Mouse (Mus musculus) cerebellum, adult 2 months (tissue): Measurements from ENCODE around the gene Frem2.

ENCODE experiments used
- CTCF ChIP-seq: fragments of 200-500 bp; IDR thresholded peaks from 2 replicates; pipeline ENCODE4 v1.5.1; 2011; ENCODE audit warnings: low read depth, mild to moderate bottlenecking, control low read depth, low read length, moderate library complexity, borderline replicate concordance; ENCODE audit not compliant: insufficient read depth
- POLR2A ChIP-seq: fragments of 200-500 bp; IDR thresholded peaks from 2 replicates; pipeline ENCODE4 v1.6.1; 2011; ENCODE audit warnings: low read length, control low read depth, borderline replicate concordance; ENCODE audit not compliant: insufficient read depth

DNA sequence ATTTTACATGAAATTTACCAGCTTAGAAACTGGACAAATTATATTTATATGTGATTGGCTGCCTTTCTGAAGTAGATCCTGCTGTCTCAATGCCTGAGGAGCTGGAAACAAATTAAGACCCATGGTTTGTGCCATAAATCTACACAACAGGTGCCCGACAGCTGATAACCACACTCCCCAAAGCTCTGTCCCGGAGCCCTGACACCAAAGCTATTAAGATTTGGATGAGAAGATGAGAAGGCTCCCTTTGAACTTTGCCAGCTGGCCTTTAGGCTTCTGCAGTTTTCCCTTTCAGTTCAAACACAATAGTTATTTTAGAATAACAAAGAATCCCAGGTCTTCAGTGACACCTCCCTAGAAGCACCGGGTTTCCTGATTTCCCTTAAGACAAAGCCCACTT is 63.4 kb downstream of the Frem2 start:
- TF ChIP-seq POLR2A, result no peak
- TF ChIP-seq CTCF, result no peak
